Mouse (Mus musculus): ENCODE data around the gene Mcmbp. TPM values are rescaled to one million over a fixed set of nuclear protein-coding genes. Genes with fewer than 3 reads are reported as not detected.

Gene Mcmbp
- total and polyA plus RNA-seq, 2 experiments from 2014 or later: 38.5 to 39.4 TPM

DNA sequence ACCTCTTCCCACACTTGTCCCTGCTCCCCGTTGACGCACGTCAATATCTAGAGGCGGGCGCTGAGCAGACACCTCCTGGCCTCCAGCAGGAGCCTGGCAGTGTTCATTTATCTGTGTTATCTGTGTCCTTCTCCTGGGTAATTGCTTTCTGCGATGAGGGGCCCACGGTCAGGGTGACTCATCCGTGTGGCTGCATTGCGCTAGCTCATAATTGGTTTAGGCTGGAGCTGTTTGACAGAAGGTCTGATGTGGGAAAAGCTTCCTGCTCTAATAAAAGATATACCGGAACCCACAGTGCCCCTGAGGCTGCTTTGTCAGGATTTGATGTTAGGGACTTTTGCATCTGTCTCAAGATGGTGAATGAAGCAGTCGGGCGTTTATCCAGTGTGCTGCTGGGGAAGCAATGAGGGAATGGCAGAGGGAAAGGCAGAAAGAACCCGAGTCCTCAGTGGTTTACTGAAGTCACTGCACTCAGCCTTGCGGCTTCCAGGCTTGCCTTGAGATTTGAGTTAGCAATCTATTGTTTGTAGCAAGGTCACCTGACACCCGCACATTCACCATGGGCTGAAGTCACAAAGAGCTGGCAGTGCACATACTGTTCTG, 67.8 kb downstream of the Mcmbp start:
- Histone ChIP-seq H3K9me3 (ENCODE audit: low read length) (no peaks in the 10 kb centered on the region), H3K27ac (peak overlapping the region; percentile 81), H3K27me3 (ENCODE audit: insufficient read depth, low read length) (no peaks in the 10 kb centered on the region), H3K9ac (replicated peaks; ENCODE audit: low read length) (peak overlapping the region; percentile 28; the same call in 1 of the 2 replicates), H3K4me1 (ENCODE audit: insufficient read depth, low read length) (peaks cover 14% of the 10 kb centered on the region; the same call in 1 of the 2 replicates), H3K4me2 (ENCODE audit: low read depth, low read length) (peak overlapping the region; percentile 43), H3K4me3 (ENCODE audit: low read length) (no peak overlapping the region), H3K36me3 (ENCODE audit: insufficient read depth, low read length) (peaks cover 3% of the 10 kb centered on the region; the same call in 1 of the 2 replicates)
- DNase-seq (ENCODE audit: low spot score): peak; percentile 70
- peak; percentile 92 for ATAC-seq
- TF ChIP-seq CTCF (IDR thresholded peaks at IDR 0.05; ENCODE audit: low read depth): no peak
- WGBS: 7% methylated on average over 15 of the region's 15 CpGs

- WGBS: 8% methylated on average over 8 of the region's 8 CpGs
- peak overlapping the region; percentile 28; the same call in 1 of the 2 replicates for H3K9ac ChIP-seq (replicated peaks; ENCODE audit: low read length)
These were observed 68.3 kb downstream of the Mcmbp start for GRCm38 (mm10) chr7:128671952-128672351.

GRCm38 (mm10) chr7:128668831-128669230, 71.5 kb downstream of the Mcmbp start:
- Histone ChIP-seq H3K27ac (no peak overlapping the region), H3K4me3 (ENCODE audit: low read length) (no peak overlapping the region), H3K27me3 (ENCODE audit: insufficient read depth, low read length) (no peaks in the 10 kb centered on the region), H3K9ac (replicated peaks; ENCODE audit: low read length) (no peak overlapping the region), H3K4me2 (ENCODE audit: low read depth, low read length) (no peak overlapping the region), H3K9me3 (ENCODE audit: low read length) (no peaks in the 10 kb centered on the region), H3K4me1 (ENCODE audit: insufficient read depth, low read length) (peaks cover 14% of the 10 kb centered on the region; the same call in 1 of the 2 replicates), H3K36me3 (ENCODE audit: insufficient read depth, low read length) (no peaks in the 10 kb centered on the region; the same call in 1 of the 2 replicates)
- ATAC-seq (no peak), DNase-seq (ENCODE audit: low spot score) (no peak)
- 49% methylated on average over 2 of the region's 2 CpGs for whole genome bisulfite sequencing
- TF ChIP-seq CTCF (IDR thresholded peaks at IDR 0.05; ENCODE audit: low read depth): no peak

More at GRCm38 (mm10) chr7:128671952-128672351, 68.3 kb downstream of the Mcmbp start:
- Histone ChIP-seq H3K36me3 (ENCODE audit: insufficient read depth, low read length) (peaks cover 3% of the 10 kb centered on the region; the same call in 1 of the 2 replicates), H3K27ac (peak overlapping the region; percentile 81), H3K27me3 (ENCODE audit: insufficient read depth, low read length) (no peaks in the 10 kb centered on the region), H3K4me2 (ENCODE audit: low read depth, low read length) (peak overlapping the region; percentile 43), H3K9me3 (ENCODE audit: low read length) (no peaks in the 10 kb centered on the region), H3K4me1 (ENCODE audit: insufficient read depth, low read length) (peaks cover 14% of the 10 kb centered on the region; the same call in 1 of the 2 replicates), H3K4me3 (ENCODE audit: low read length) (no peak overlapping the region)
- ATAC-seq (peak; percentile 70), DNase-seq (ENCODE audit: low spot score) (peak; percentile 76)
- TF ChIP-seq CTCF (IDR thresholded peaks at IDR 0.05; ENCODE audit: low read depth): no peak

GRCm38 (mm10) chr7:128667788-128668187, 72.5 kb downstream of the Mcmbp start:
- peaks cover 9% of the 10 kb centered on the region; the same call in 1 of the 2 replicates for H3K4me1 ChIP-seq (ENCODE audit: insufficient read depth, low read length)
- no peaks in the 10 kb centered on the region; the same call in 1 of the 2 replicates for H3K36me3 ChIP-seq (ENCODE audit: insufficient read depth, low read length)
- H3K9ac ChIP-seq (replicated peaks; ENCODE audit: low read length): no peak overlapping the region
- H3K4me2 ChIP-seq (ENCODE audit: low read depth, low read length): no peak overlapping the region
- 56% methylated on average over 5 of the region's 5 CpGs for WGBS
- no peaks in the 10 kb centered on the region for H3K27me3 ChIP-seq (ENCODE audit: insufficient read depth, low read length)
- H3K4me3 ChIP-seq (ENCODE audit: low read length): no peak overlapping the region
- no peak for TF ChIP-seq CTCF (IDR thresholded peaks at IDR 0.05; ENCODE audit: low read depth)
- DNase-seq (ENCODE audit: low spot score): no peak
- H3K9me3 ChIP-seq (ENCODE audit: low read length): no peaks in the 10 kb centered on the region
- ATAC-seq: no peak
- no peak overlapping the region for H3K27ac ChIP-seq

DNA sequence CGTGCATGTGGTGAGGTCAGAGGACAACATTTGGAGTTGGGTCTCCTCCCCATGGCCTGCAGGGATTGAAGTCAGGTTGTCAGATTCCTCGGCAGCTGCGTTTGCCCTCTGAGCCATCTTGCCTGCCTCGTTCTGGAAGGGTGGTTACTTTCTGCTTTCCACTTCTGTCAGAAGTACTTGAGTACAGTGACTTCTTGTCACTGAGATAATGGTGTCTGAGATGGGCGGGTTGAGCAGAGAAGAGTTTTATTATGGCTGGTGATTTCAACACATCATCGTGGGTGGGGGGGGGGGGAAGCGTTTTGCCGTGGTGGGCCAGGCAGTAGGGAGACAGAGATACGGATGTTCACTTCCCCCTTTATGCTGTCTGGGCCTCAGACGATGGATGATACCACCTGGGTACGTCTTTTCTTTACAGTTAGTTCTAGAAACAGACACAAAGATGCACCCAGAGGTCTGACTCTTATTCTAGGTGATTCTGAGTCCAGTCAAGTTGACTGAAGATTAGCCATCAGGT, 75.4 kb downstream of the Mcmbp start:
- H3K27me3 ChIP-seq (ENCODE audit: insufficient read depth, low read length): no peaks in the 10 kb centered on the region
- H3K4me2 ChIP-seq (ENCODE audit: low read depth, low read length): no peak overlapping the region
- no peaks in the 10 kb centered on the region; the same call in 1 of the 2 replicates for H3K36me3 ChIP-seq (ENCODE audit: insufficient read depth, low read length)
- H3K9ac ChIP-seq (replicated peaks; ENCODE audit: low read length): no peak overlapping the region
- H3K9me3 ChIP-seq (ENCODE audit: low read length): no peaks in the 10 kb centered on the region
- DNase-seq (ENCODE audit: low spot score) (no peak), ATAC-seq (no peak)
- no peak overlapping the region for H3K27ac ChIP-seq
- WGBS: 91% methylated on average over 11 of the region's 11 CpGs
- H3K4me3 ChIP-seq (ENCODE audit: low read length): no peak overlapping the region
- no peaks in the 10 kb centered on the region for H3K4me1 ChIP-seq (ENCODE audit: insufficient read depth, low read length)
- no peak for TF ChIP-seq CTCF (IDR thresholded peaks at IDR 0.05; ENCODE audit: low read depth)

DNA sequence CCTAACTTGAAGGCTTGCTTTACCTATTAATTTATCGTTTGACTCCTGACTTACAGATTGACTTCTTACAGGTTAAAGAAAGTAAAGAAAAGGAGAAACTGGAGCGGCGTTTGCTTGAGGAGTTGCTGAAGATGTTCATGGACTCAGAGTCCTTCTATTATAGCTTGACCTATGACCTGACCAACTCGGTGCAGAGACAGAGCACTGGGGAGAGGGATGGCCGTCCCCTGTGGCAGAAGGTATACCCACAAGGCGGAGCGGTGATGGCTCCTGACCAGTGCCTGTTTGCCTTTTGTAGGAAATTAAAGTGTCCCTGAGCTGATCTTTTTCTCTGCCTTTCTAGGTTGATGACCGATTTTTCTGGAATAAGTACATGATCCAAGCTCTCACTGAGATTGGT, 76.4 kb downstream of the Mcmbp start:
- Histone ChIP-seq H3K4me3 (ENCODE audit: low read length) (no peak overlapping the region), H3K4me1 (ENCODE audit: insufficient read depth, low read length) (no peaks in the 10 kb centered on the region), H3K36me3 (ENCODE audit: insufficient read depth, low read length) (no peaks in the 10 kb centered on the region; the same call in 1 of the 2 replicates), H3K27ac (no peak overlapping the region), H3K9me3 (ENCODE audit: low read length) (no peaks in the 10 kb centered on the region), H3K9ac (replicated peaks; ENCODE audit: low read length) (no peak overlapping the region), H3K4me2 (ENCODE audit: low read depth, low read length) (no peak overlapping the region), H3K27me3 (ENCODE audit: insufficient read depth, low read length) (no peaks in the 10 kb centered on the region)
- ATAC-seq (no peak), DNase-seq (ENCODE audit: low spot score) (no peak)
- no peak for TF ChIP-seq CTCF (IDR thresholded peaks at IDR 0.05; ENCODE audit: low read depth)
- 84% methylated on average over 8 of the region's 8 CpGs for WGBS

DNA sequence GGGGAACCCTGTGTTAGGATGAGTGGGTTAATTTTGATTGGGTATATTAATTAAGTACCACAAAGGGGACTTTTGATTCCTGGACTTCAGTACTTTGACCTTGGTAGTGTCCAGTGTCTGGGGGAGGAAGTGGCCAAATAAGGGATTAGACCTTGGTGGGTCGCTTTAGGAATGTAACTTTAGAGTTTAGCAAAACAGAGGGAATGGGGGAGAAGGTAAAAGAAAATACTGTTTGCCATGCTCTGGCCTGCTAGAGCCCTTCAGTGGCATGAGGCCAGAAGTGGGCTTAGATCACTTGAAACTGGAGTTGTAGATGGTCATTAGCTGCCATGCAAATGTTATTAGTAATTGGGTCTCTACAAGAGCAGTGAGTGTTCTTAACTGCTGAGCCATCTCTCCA, 83.3 kb downstream of the Mcmbp start:
- ATAC-seq: no peak
- WGBS: 88% methylated on average over 1 of the region's 1 CpGs
- DNase-seq (ENCODE audit: low spot score): no peak
- Histone ChIP-seq H3K4me3 (ENCODE audit: low read length) (no peak overlapping the region), H3K27ac (no peak overlapping the region), H3K9me3 (ENCODE audit: low read length) (no peaks in the 10 kb centered on the region), H3K9ac (replicated peaks; ENCODE audit: low read length) (no peak overlapping the region), H3K4me1 (ENCODE audit: insufficient read depth, low read length) (no peaks in the 10 kb centered on the region), H3K27me3 (ENCODE audit: insufficient read depth, low read length) (no peaks in the 10 kb centered on the region), H3K36me3 (ENCODE audit: insufficient read depth, low read length) (no peaks in the 10 kb centered on the region), H3K4me2 (ENCODE audit: low read depth, low read length) (no peak overlapping the region)
- no peak for TF ChIP-seq CTCF (IDR thresholded peaks at IDR 0.05; ENCODE audit: low read depth)

Other genes with a start within 250 kb of the Mcmbp start
- 4.5 and 6.7 TPM in 2 replicates for gene Bag3, start 216.9 kb downstream of the Mcmbp start, total RNA-seq (2014; rRNA removed)
- gene Bag3, start 216.9 kb downstream of the Mcmbp start, polyA plus RNA-seq (2015; fragmentation: Nextera tagmentation; extraction: Ambion mirVana): 4.7 and 5.2 TPM in 2 replicates
- 288 and 298 TPM in 2 replicates for gene Inpp5f, start 129.2 kb downstream of the Mcmbp start, total RNA-seq (2014; rRNA removed)
- 385 and 417 TPM in 2 replicates for gene Inpp5f, start 129.2 kb downstream of the Mcmbp start, polyA plus RNA-seq (2015; fragmentation: Nextera tagmentation; extraction: Ambion mirVana)
- 18.7 and 19.0 TPM in 2 replicates for gene Sec23ip, start 4.4 kb upstream of the Mcmbp start, total RNA-seq (2014; rRNA removed)
- 24.6 and 26.1 TPM in 2 replicates for gene Sec23ip, start 4.4 kb upstream of the Mcmbp start, polyA plus RNA-seq (2015; fragmentation: Nextera tagmentation; extraction: Ambion mirVana)